Mouse (Mus musculus) limb, embryonic 14.5 days (tissue): Measurements from ENCODE around the gene Pacrg. TPM values are rescaled to one million over a fixed set of nuclear protein-coding genes. Genes with fewer than 3 reads are reported as not detected.

ENCODE experiments used
- ATAC-seq: fragments of 200-750 bp; cut with Nextera tagmentation; 2 replicates; pipeline ENCODE4 v1.8.0; 2017; ENCODE audit warnings: low read depth, moderate number of reproducible peaks, moderate TSS enrichment; ENCODE audit not compliant: low FRiP score
- DNase-seq: peaks from one replicate; pipeline ENCODE4 v3.0.0-alpha.2; 2015; ENCODE audit warnings: low spot score
- H3K27ac ChIP-seq: fragments of 300-500 bp; sonication (generic); replicated peaks from 2 replicates; pipeline ENCODE4 v1.5.1; 2014; ENCODE audit warnings: low read depth, mild to moderate bottlenecking, low read length, moderate library complexity, mixed read lengths
- H3K27me3 ChIP-seq: fragments of 300-500 bp; sonication (generic); 2 replicates; pipeline ENCODE4 v1.6.1; 2014; ENCODE audit warnings: low read length, mixed read lengths; ENCODE audit not compliant: control insufficient read depth, insufficient read depth
- H3K36me3 ChIP-seq: fragments of 300-500 bp; sonication (generic); 2 replicates; pipeline ENCODE4 v1.6.1; 2014; ENCODE audit warnings: mild to moderate bottlenecking, low read length, moderate library complexity, mixed read lengths; ENCODE audit not compliant: control insufficient read depth, insufficient read depth
- H3K4me1 ChIP-seq: fragments of 300-500 bp; sonication (generic); 2 replicates; pipeline ENCODE4 v1.6.1; 2014; ENCODE audit warnings: antibody characterized with exemption, low read length, mixed read lengths; ENCODE audit not compliant: control insufficient read depth, insufficient read depth
- H3K4me2 ChIP-seq: fragments of 300-500 bp; sonication (generic); replicated peaks from 2 replicates; pipeline ENCODE4 v1.6.1; 2014; ENCODE audit warnings: low read depth, mild to moderate bottlenecking, low read length, moderate library complexity; ENCODE audit not compliant: severe bottlenecking
- H3K4me3 ChIP-seq: fragments of 300-500 bp; sonication (generic); replicated peaks from 2 replicates; pipeline ENCODE4 v1.5.1; 2014; ENCODE audit warnings: low read length
- H3K9ac ChIP-seq: fragments of 300-500 bp; sonication (generic); 2 replicates; pipeline ENCODE4 v1.6.1; 2014; ENCODE audit warnings: mild to moderate bottlenecking, low read depth, low read length, moderate library complexity; ENCODE audit not compliant: severe bottlenecking
- H3K9me3 ChIP-seq: fragments of 300-500 bp; sonication (generic); 2 replicates; pipeline ENCODE4 v1.6.1; 2016; ENCODE audit warnings: low read length; ENCODE audit not compliant: control insufficient read depth
- POLR2A ChIP-seq: fragments of 200-500 bp; IDR thresholded peaks from 2 replicates; pipeline ENCODE4 v1.8.0; 2012; ENCODE audit warnings: inconsistent platforms, mild to moderate bottlenecking, moderate library complexity, borderline replicate concordance; ENCODE audit not compliant: insufficient read depth, insufficient read length; ENCODE audit errors: extremely low read depth
- WGBS: fragments of 180-500 bp; shearing (Covaris S2); extraction: QIAGEN DNeasy Blood & Tissue Kit; methylation state at CpG from one replicate; pipeline ENCODE4 v1.1.7; 2014; 5-methylcytosine and 5-hydroxymethylcytosine counted together
- polyA plus RNA-seq, 2 experiments: library from polyadenylated mRNA; depleted of rRNA in 1 of 2; stranded (reverse) in 1 of 2; unstranded in 1 of 2; fragments of >200 nt; fragmentation: Nextera tagmentation in 1 of 2; extraction: Ambion mirVana in 1 of 2; gene quantifications; 2 replicates each; pipeline versions ENCODE4 v1.2.1 to v1.2.3; 2012 to 2014

Gene Pacrg
- polyA plus RNA-seq, 2 experiments = 0.99 to 1.3 TPM

DNA sequence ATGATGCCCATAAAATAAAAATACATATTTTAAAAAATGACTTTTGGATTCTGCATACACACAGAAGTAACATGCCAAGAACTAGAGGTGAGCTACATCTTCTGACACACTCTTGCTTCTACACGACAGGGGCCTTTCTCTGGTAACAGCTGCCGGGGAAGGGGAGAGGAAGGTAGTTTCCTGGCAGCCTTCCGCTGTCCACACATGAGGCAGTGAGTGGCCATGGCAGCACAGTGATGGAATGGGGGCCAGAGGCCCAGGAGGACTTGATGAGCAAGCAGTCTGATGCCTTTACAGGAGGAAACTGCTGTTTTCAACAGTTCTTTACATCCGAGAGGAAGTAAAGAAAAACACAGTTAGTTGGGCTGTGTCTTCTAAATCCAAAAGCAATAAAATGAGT lies 409.3 kb downstream of the Pacrg start:
- Histone ChIP-seq H3K9ac (no peak overlapping the region), H3K36me3 (no peaks in the 10 kb centered on the region), H3K4me1 (no peaks in the 10 kb centered on the region), H3K9me3 (no peaks in the 10 kb centered on the region), H3K27ac (no peak overlapping the region), H3K4me2 (no peak overlapping the region), H3K4me3 (no peak overlapping the region), H3K27me3 (no peaks in the 10 kb centered on the region)
- DNase-seq = no peak
- ATAC-seq = no peak
- 75% methylated on average over 4 of the region's 4 CpGs for WGBS
- TF ChIP-seq POLR2A = no peak

- Histone ChIP-seq H3K4me3 (no peak overlapping the region), H3K4me2 (no peak overlapping the region), H3K9ac (no peak overlapping the region), H3K36me3 (no peaks in the 10 kb centered on the region), H3K27me3 (no peaks in the 10 kb centered on the region), H3K4me1 (no peaks in the 10 kb centered on the region), H3K9me3 (no peaks in the 10 kb centered on the region), H3K27ac (no peak overlapping the region)
- 80% methylated on average over 11 of the region's 11 CpGs for WGBS
- no peak for DNase-seq
- no peak for TF ChIP-seq POLR2A
- no peak for ATAC-seq
Observed at GRCm38 (mm10) chr17:10429406-10429805, 410.7 kb downstream of the Pacrg start.

DNA sequence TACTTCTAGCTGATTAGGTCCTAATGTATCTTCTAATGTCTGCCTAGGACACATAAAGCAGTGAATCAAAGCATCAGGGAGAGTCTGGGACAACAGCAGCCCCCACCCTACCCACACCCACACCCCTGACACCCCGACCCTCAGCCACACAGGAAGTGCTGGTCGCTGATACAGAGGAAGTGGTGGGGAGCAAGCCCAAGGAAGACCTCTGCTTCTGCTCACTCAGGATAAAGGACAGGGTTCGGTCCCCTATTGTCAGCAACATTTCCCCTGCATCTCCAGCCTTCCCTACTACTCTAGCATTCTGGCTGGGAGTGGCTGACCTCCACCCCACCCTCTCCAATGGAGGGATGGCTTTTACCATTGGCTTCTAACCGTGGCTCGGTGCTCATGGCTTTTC lies 414.8 kb downstream of the Pacrg start:
- ATAC-seq (no peak), DNase-seq (no peak)
- Histone ChIP-seq H3K27me3 (no peaks in the 10 kb centered on the region), H3K9me3 (no peaks in the 10 kb centered on the region), H3K4me3 (no peak overlapping the region), H3K9ac (no peak overlapping the region), H3K4me2 (no peak overlapping the region), H3K4me1 (no peaks in the 10 kb centered on the region), H3K27ac (no peak overlapping the region), H3K36me3 (no peaks in the 10 kb centered on the region)
- no peak for TF ChIP-seq POLR2A
- WGBS = 85% methylated on average over 5 of the region's 5 CpGs

- Histone ChIP-seq H3K9ac (no peak overlapping the region), H3K4me3 (no peak overlapping the region), H3K4me2 (no peak overlapping the region), H3K9me3 (no peaks in the 10 kb centered on the region), H3K36me3 (no peaks in the 10 kb centered on the region), H3K27ac (no peak overlapping the region), H3K4me1 (no peaks in the 10 kb centered on the region), H3K27me3 (no peaks in the 10 kb centered on the region)
- no peak for TF ChIP-seq POLR2A
- ATAC-seq = no peak
- no peak for DNase-seq
- 71% methylated on average over 7 of the region's 7 CpGs for WGBS
Observed at GRCm38 (mm10) chr17:10417558-10418253, 422.4 kb downstream of the Pacrg start.

DNA sequence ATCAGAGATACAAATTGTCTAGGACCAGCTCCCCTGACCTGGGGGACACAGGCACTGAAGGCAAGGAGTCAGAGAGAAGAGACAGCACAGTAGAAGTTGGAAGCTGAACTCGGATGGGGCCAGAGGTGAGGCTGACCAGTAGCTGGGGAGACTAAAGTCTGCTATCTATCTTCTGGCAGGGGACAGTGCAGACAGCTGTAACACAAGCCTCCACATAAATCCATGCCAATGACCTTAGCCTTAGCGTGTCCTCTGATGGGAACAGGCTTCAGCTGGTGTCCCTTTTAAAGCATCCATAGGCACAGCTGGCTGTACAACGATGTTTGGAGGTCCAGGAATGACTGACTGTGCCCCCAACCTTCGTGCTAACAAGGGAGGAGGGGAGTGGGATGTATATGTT lies 423.1 kb downstream of the Pacrg start:
- WGBS = 56% methylated on average over 4 of the region's 4 CpGs
- no peak for DNase-seq
- Histone ChIP-seq H3K4me3 (no peak overlapping the region), H3K36me3 (no peaks in the 10 kb centered on the region), H3K9ac (no peak overlapping the region), H3K27ac (no peak overlapping the region), H3K9me3 (no peaks in the 10 kb centered on the region), H3K27me3 (no peaks in the 10 kb centered on the region), H3K4me2 (no peak overlapping the region), H3K4me1 (no peaks in the 10 kb centered on the region)
- no peak for TF ChIP-seq POLR2A
- no peak for ATAC-seq
